Mouse (Mus musculus) C3H10T1/2 (cell line): Measurements from ENCODE around the gene Noc4l. TPM values are rescaled to one million over a fixed set of nuclear protein-coding genes. Genes with fewer than 3 reads are reported as not detected.

Source experiments
- polyA plus RNA-seq, 2 experiments: library from polyadenylated mRNA; unstranded; fragments of >200 nt; fragmentation: generic; extraction: Trizol; gene quantifications; one replicate each; pipeline ENCODE4 v1.2.1; 2012; ENCODE audit warnings: missing spikeins in 2 of 2

Gene Noc4l
- polyA plus RNA-seq, result 10 to 100 TPM; 20.7 to 51.2 TPM

GRCm38 (mm10) chr5:110652719-110653648 is at the start of gene Noc4l, which contains the start of gene Ddx51:
Gene Noc4l, minus strand, starts transcription at chr5:110653417.
Gene Ddx51, plus strand, starts transcription at chr5:110653451.

Other genes with a start within 250 kb of the Noc4l start
- 10 to 100 TPM in 1 of 2 experiments, 1 to 10 TPM in 1; 7.0 to 19.5 TPM for gene Fbrsl1, start 204.9 kb downstream of the Noc4l start, polyA plus RNA-seq
- gene Galnt9, start 109.1 kb downstream of the Noc4l start, polyA plus RNA-seq, result under 1 TPM in 1 of 2 experiments, not detected in 1; 0.02 TPM
- 1 to 10 TPM; 7.6 to 9.1 TPM for gene Ddx51, start within 50 bp of the Noc4l start, polyA plus RNA-seq
- gene Ep400, start 117.3 kb upstream of the Noc4l start, polyA plus RNA-seq, result 10 to 100 TPM in 1 of 2 experiments, 1 to 10 TPM in 1; 2.8 to 21.7 TPM
- gene Pus1, start 127.2 kb upstream of the Noc4l start, polyA plus RNA-seq, result 10 to 100 TPM; 18.5 to 29.9 TPM
- 10 to 100 TPM in 1 of 2 experiments, 1 to 10 TPM in 1; 3.4 to 23.4 TPM for gene Ulk1, start 156.7 kb upstream of the Noc4l start, polyA plus RNA-seq
- 10 to 100 TPM in 1 of 2 experiments, 1 to 10 TPM in 1; 6.4 to 31.9 TPM for gene Hscb, start 186.4 kb upstream of the Noc4l start, polyA plus RNA-seq
- gene Chek2, start 186.6 kb upstream of the Noc4l start, polyA plus RNA-seq, result 1 to 10 TPM; 1.1 to 8.3 TPM
- gene Ttc28, start 226.4 kb upstream of the Noc4l start, polyA plus RNA-seq, result 10 to 100 TPM in 1 of 2 experiments, 1 to 10 TPM in 1; 1.1 to 11.3 TPM